Mouse (Mus musculus) embryo, embryonic 9.5 days (tissue): ENCODE data around the gene Milr1.

Experiments used
- DNase-seq: peaks from one replicate; pipeline ENCODE4 v3.0.0-alpha.2; 2017; ENCODE audit errors: extremely low spot score

Gene Milr1

GRCm38 (mm10) chr11:106812410-106813136 is 61.5 kb downstream of the Milr1 start:
- no peak for DNase-seq

- DNase-seq, result no peak
Observed at GRCm38 (mm10) chr11:106814601-106815320, 63.7 kb downstream of the Milr1 start.

- DNase-seq, result no peak
Observed at GRCm38 (mm10) chr11:106815331-106815730, 64.3 kb downstream of the Milr1 start.

- DNase-seq, result no peak
Observed at GRCm38 (mm10) chr11:106815761-106816160, 64.7 kb downstream of the Milr1 start.

- no peak for DNase-seq
Observed at GRCm38 (mm10) chr11:106816316-106816715, 65.3 kb downstream of the Milr1 start.

- no peak for DNase-seq
Observed at GRCm38 (mm10) chr11:106817156-106817555, 66.1 kb downstream of the Milr1 start.

- no peak for DNase-seq
Observed at GRCm38 (mm10) chr11:106817808-106818207, 66.8 kb downstream of the Milr1 start.

GRCm38 (mm10) chr11:106818341-106818740 is 67.3 kb downstream of the Milr1 start:
- no peak for DNase-seq
